Mouse (Mus musculus): ENCODE results near the gene Apoc2.

Apoc2 gene

DNA sequence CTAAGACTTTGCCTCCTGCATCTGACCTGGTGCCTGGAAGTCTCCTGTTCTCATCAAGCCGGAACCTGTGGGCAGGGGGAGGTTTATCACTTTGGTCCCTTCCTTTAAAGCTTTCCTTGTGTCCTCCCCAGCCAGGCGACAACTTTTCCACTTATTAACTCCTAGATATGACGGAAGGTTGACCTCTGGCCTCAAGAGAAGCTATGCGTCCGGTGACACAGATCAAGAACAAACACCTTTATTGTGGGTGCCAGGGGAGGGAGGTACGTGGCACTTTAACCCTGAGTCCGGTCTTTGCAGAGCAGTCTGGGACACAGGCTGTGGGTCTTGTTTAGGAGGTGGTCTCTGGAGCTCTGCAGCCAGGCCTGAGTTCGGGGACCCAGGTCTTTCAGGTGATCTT, at the start of gene Apoc2:
Gene Apoc2, minus strand, starts transcription at position 70 of the 400 bp plus-strand sequence.
- DNase-seq (ENCODE audit: low read depth, low spot score), result no peak

GRCm38 (mm10) chr7:19726541-19726940, 48.8 kb upstream of the Apoc2 start:
- no peak for DNase-seq (ENCODE audit: low read depth, low spot score)

DNA sequence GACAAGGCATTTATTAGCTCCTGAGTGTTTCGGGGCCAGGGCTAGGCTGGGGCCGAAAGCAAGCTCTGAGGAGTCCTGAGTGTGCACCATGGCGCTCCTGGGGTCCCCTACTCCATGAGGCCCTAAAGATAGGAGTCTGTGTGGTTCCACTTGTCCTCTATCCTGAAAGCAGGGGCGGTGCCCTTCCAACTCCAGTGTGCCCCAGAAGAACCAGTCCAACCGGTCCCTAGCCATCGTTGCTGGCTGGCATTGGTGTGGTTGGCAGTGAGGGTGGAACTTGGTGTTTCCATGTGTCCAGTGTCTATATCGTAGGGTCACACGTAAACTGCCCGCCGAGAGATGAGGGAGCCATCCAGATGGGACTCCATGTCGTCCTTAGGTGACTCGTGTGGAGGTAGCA, 46.4 kb upstream of the Apoc2 start:
- no peak for DNase-seq (ENCODE audit: low read depth, low spot score)

GRCm38 (mm10) chr7:19722754-19723195, 45.0 kb upstream of the Apoc2 start:
- no peak for DNase-seq (ENCODE audit: low read depth, low spot score)

- no peak for DNase-seq (ENCODE audit: low read depth, low spot score)
Measured at GRCm38 (mm10) chr7:19719200-19719599, 41.5 kb upstream of the Apoc2 start.

DNA sequence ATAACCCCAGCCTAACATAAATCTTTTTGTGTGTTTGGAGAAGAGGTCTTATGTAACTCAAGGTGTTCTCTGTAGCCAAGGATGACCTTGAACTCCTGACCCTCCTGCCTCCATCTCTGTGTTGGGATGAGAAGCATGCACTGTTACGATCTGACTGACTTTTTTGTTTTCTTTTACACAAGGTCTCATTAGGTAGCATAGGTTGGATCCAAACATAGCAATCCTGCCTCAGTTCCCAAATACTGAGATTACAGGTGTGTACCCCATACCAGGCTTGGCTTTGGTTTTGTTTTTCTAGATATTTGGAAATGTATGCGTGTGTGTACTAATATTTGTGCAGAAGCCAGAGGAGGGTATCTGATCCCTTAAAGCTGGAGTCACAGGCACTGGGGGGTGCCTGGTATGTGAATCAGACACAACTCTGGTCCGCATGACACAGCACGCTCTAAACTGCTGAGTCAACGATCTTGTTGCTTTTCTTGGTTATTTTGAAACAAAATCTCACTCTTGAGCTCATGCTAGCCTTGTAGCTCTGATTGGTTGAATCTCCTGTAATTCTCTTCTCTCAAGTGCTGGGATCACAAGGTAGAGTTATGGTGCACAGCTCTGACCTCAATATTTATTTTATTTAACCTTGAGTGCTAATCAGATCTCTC, 40.7 kb upstream of the Apoc2 start:
- no peak for DNase-seq (ENCODE audit: low read depth, low spot score)

- no peak for DNase-seq (ENCODE audit: low read depth, low spot score)
Measured at GRCm38 (mm10) chr7:19717346-19717745, 39.6 kb upstream of the Apoc2 start.

DNA sequence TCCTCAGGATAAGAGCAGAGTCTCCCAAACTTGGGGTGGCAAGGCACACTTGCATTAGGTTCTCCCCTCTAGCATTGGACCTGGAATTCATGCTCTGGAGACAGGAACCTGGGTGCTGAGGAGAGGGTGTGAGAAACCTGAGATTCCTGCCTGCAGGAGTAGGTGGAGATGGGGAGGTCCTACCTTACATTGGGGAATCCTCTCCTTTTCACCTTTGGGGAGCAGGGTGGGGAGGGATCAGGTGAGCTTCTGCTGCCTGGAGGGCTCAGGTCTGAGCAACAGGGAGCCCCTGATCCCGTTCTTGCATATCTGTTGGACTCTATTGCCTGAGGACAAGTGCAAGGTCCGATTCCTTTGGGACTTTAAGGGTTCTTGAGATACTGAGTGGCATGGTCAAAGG, 39.1 kb upstream of the Apoc2 start:
- DNase-seq (ENCODE audit: low read depth, low spot score), result no peak

- no peak for DNase-seq (ENCODE audit: low read depth, low spot score)
Measured at GRCm38 (mm10) chr7:19716055-19716682, 38.4 kb upstream of the Apoc2 start.

DNA sequence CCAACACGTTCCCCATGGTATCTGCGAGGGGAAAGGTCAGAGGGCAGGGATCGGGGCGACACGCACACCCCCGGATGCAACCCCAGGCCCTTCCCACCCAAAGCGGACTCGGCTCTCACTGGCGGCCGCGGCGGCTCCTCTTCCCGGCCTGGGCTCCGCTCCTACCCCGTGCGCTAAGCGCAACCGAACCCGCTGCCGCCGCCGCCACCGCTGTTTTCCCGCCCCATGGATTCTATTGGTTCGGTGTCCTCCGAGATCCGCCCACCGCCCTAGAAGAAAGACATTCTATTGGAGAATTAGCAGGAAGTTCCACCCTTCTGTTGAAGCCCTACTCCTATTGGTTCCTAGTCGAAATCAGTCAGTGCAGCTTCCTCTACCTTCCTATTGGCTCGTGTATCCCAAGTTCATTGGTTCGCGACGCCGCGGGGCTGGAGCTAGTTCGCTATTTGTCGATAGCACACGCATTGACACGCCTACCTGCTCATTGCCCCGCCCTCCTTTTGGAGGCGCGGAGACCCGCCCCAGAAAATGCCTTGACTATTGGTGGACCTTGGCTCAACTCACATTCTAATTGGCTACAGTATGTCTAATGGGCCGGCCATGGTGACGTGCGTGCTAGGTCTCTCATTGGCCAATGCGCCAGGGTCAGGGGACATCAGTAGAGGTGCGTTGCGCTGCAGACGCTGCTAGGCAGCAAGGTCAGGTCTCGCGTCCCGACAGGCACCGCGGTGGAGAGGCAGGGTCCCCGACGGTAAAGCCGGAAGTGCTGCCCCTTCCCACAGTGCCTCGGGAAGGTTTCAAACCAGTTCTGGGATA, 37.7 kb upstream of the Apoc2 start, which contains the start of gene Tomm40:
Gene Tomm40, minus strand, starts transcription at position 200 of the 816 bp plus-strand sequence.
- peak; percentile 99 for DNase-seq (ENCODE audit: low read depth, low spot score)

GRCm38 (mm10) chr7:19714836-19715235, 37.1 kb upstream of the Apoc2 start:
- no peak for DNase-seq (ENCODE audit: low read depth, low spot score)

- no peak for DNase-seq (ENCODE audit: low read depth, low spot score)
Measured at GRCm38 (mm10) chr7:19713598-19713997, 35.9 kb upstream of the Apoc2 start.

DNA sequence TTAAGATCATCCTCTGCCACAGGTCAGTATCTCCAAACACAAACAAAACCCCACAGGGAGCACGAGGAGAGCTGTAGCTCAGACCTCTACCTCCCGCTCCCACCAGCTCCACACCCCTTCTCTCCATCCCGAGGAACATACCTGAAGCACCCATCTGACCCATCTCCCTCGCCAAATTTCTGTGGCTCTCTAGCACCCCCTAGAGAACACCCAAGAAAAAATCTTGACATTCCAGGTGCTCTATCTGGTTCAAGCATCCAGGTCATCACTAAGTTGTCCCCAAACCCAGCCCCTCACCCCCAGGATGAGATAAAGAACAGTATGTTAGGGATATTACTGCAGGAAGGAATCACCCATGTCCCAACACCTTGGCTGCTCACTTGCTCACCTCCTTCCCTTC, 35.5 kb upstream of the Apoc2 start:
- DNase-seq (ENCODE audit: low read depth, low spot score), result no peak

GRCm38 (mm10) chr7:19712414-19712813, 34.7 kb upstream of the Apoc2 start:
- DNase-seq (ENCODE audit: low read depth, low spot score), result no peak

- DNase-seq (ENCODE audit: low read depth, low spot score), result no peak
Measured at GRCm38 (mm10) chr7:19710650-19711049, 32.9 kb upstream of the Apoc2 start.

- DNase-seq (ENCODE audit: low read depth, low spot score), result no peak
Measured at GRCm38 (mm10) chr7:19705271-19705670, 27.5 kb upstream of the Apoc2 start.

GRCm38 (mm10) chr7:19704475-19704874, 26.7 kb upstream of the Apoc2 start:
- DNase-seq (ENCODE audit: low read depth, low spot score), result no peak

DNA sequence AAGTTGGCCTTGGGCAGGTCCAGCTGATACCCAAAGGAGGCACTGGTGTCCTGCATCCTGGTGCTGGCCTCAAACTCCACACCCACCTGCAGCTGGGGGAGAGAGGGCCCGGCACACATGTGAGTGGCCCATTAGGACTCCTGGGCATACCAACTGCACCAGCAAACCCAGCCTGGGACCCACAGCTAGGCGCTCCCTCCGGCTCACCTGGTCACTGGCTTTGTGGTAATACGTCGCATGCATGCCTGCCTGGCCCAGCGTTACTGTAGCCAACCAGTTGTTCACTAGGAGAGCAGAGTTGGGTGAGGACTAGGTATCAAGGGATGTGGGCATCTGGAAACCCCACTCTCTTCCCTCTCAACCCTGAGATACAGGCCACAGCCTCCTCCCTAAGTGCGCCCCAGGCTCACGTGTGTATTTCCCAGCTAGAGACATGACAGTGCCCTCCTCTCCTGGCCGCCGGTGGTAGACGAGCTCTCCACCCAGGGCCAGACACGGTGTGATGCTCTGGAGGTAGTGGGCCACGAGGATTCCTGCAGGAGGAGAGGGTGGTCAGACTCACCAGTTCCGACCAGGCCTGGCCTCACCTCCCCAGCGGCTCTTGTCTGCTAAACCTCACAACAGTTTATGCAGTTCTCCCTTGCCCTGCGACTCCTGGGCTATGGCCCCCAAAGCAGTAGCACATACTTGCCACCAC, 25.3 kb upstream of the Apoc2 start:
- no peak for DNase-seq (ENCODE audit: low read depth, low spot score)

DNA sequence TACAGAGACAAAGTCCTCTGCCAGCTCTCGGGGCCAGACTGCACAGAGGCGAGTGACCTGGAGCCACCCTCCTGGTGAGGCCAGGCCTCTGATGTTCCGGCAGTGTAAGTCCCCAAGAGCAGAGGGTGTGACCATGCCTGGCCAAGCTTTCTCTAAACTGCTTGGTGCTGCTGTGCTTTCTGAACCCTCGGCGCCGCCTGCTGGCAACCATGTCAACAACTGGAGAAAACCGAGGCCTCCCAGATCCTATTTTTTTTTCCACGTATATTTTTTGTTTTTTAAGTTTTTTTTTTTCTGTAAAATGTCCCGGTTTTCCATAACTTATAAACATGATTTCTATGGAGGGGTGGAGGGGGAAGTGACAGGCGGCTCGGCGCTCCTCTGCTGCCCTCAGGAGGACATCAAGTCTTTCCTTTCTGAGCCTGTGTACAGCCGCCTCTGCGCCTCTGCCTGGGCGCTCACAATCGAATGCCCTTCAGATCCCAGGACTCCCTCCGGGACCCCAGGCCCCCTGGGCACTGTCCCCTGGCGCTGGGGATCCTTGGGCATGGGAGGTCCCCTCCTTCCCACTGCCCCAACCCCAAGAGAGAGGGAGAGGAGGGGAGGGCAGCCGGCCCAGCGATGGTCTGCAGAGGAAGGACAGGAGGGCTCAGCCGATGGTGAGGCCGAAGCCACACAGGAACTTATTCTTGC, 23.5 kb upstream of the Apoc2 start:
- DNase-seq (ENCODE audit: low read depth, low spot score), result no peak

GRCm38 (mm10) chr7:19700299-19701068, 22.7 kb upstream of the Apoc2 start:
- no peak for DNase-seq (ENCODE audit: low read depth, low spot score)

DNA sequence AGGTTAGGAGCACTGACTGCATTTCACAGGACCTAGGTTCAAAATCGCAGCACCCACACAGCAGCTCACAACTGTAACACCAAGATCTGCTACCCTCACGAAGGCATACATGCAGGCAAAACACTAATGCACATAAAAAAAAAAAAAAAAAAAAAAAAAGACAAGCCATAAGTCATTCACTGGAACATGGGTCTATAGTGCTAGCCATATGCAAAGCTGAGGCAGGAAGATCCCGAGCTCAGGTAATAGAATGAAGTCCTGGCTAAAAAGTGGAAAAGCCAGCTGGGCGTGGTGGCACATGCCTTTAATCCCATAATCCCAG, 22.0 kb upstream of the Apoc2 start:
- no peak for DNase-seq (ENCODE audit: low read depth, low spot score)

Measured in WW6 (cell line).